Mouse (Mus musculus) urinary bladder, postnatal 36 days (tissue): ENCODE data around the gene Rnf220.

Experiments used
- DNase-seq, 2 experiments: peaks; one replicate each; pipeline ENCODE4 v3.0.0; 2022; ENCODE audit warnings: low spot score in 2 of 2, mixed read lengths in 1 of 2

Rnf220 gene

DNA sequence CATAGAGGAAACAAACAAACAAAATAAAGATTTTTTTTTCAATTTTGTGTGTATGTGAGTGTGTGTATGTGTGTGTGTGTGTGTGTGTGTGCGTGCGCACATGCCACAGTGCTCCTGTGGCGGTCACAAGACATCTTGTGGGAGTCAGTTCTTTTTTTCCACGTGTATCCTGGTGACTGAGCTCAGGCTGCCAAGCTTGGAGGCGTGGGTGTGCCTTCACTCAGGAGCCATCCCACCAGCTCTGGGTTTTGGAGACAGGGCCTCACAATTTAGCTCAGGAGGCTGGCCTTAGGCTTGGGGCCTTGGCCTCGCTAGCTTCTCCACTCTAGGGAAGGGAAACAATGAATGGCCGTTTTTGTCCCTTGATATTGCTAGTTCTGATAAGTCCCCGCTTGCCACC, 272.7 kb downstream of the Rnf220 start:
- DNase-seq: no peak

DNA sequence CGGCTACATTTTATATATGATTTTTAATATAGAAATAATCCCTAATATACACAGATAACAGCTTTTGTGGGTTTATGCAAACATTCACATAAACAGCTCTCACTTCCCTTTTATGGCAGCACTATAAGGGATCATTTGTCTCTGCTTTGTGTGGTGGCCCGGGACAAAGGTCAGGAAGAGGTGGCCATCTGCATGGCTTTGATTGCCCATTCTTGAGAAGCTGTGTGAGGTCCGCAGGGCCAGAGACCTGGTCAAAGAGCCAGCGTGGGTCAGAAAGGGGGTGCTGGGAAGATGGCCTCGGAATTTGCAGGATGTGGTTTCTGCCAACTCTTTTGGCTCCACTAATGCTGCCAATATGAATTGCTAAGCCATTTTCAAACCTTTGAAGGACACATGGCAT, 273.9 kb downstream of the Rnf220 start:
- no peak for DNase-seq

DNA sequence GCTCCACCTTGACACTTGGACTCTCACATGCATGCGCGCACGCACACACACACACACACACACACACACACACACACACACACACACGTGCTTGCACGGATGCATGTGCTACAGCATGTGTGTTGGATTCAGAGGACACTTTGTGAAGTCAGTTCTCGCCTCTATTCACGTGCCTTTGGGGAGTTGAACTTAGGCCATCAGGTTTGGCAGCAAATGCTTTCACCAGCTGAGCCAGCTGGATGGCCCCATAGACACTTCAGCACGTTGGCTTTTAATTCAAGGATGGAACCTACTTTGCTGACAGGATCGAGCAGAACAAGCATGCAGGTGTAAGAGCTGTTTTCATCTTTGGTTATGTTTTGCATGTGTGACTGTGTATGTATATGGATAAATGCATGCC, 275.0 kb downstream of the Rnf220 start:
- no peak for DNase-seq
